Mouse (Mus musculus): Measurements from ENCODE around the gene Mepe.

- TF ChIP-seq CTCF (IDR thresholded peaks at IDR 0.05; ENCODE audit: low read depth, low read length) (no peak), GATA1 (IDR thresholded peaks at IDR 0.05; ENCODE audit: borderline replicate concordance, low read length) (no peak), POLR2AphosphoS5 (IDR thresholded peaks at IDR 0.05; ENCODE audit: insufficient replicate concordance, low read depth, low read length) (no peak), TAL1 (conservative IDR thresholded peaks at IDR 0.05; ENCODE audit: low read depth, low read length) (no peak), GATA2 (IDR thresholded peaks at IDR 0.05; ENCODE audit: borderline replicate concordance, low read depth, low read length) (no peak)
These were observed 33.5 kb downstream of the Mepe start for GRCm38 (mm10) chr5:104358592-104358991.

Data from G1E (cell line).